Mouse (Mus musculus): Measurements from ENCODE around the gene Fnip2. TPM values are rescaled to one million over a fixed set of nuclear protein-coding genes. Genes with fewer than 3 reads are reported as not detected.

Gene Fnip2
- polyA plus RNA-seq, 1 experiment from 2014 or later: 4.7 TPM

GRCm38 (mm10) chr3:79433593-79433992 is 134.0 kb downstream of the Fnip2 start:
- Histone ChIP-seq H3K36me3 (no peaks in the 10 kb centered on the region), H3K9me3 (no peaks in the 10 kb centered on the region), H3K27me3 (no peaks in the 10 kb centered on the region), H3K9ac (no peak overlapping the region), H3K4me1 (no peaks in the 10 kb centered on the region), H3K4me2 (no peak overlapping the region), H3K4me3 (no peak overlapping the region), H3K27ac (no peak overlapping the region)
- no peak for ATAC-seq (ENCODE audit: insufficient number of reproducible peaks, insufficient read depth, low FRiP score, low TSS enrichment, low read depth)

GRCm38 (mm10) chr3:79425441-79425840 is 142.2 kb downstream of the Fnip2 start:
- Histone ChIP-seq H3K4me1 (no peaks in the 10 kb centered on the region), H3K9ac (no peak overlapping the region), H3K4me3 (no peak overlapping the region), H3K27ac (no peak overlapping the region), H3K27me3 (no peaks in the 10 kb centered on the region), H3K9me3 (no peaks in the 10 kb centered on the region), H3K4me2 (no peak overlapping the region), H3K36me3 (no peaks in the 10 kb centered on the region)
- WGBS: 75% methylated on average over 1 of the region's 1 CpGs
- ATAC-seq (ENCODE audit: insufficient number of reproducible peaks, insufficient read depth, low FRiP score, low TSS enrichment, low read depth): no peak

- no peak overlapping the region for H3K9ac ChIP-seq
- no peaks in the 10 kb centered on the region for H3K27me3 ChIP-seq
- no peak for ATAC-seq (ENCODE audit: insufficient number of reproducible peaks, insufficient read depth, low FRiP score, low TSS enrichment, low read depth)
- H3K36me3 ChIP-seq: no peaks in the 10 kb centered on the region
- H3K4me3 ChIP-seq: no peak overlapping the region
- peaks cover 7% of the 10 kb centered on the region for H3K4me1 ChIP-seq
- H3K4me2 ChIP-seq: no peak overlapping the region
- WGBS: 87% methylated on average over 14 of the region's 14 CpGs
- no peaks in the 10 kb centered on the region for H3K9me3 ChIP-seq
- H3K27ac ChIP-seq: no peak overlapping the region
Observed at GRCm38 (mm10) chr3:79418921-79419320, 148.7 kb downstream of the Fnip2 start.

- H3K9me3 ChIP-seq: no peaks in the 10 kb centered on the region
- peaks cover 7% of the 10 kb centered on the region for H3K4me1 ChIP-seq
- no peak overlapping the region for H3K9ac ChIP-seq
- H3K36me3 ChIP-seq: no peaks in the 10 kb centered on the region
- WGBS: 24% methylated on average over 4 of the region's 4 CpGs
- ATAC-seq (ENCODE audit: insufficient number of reproducible peaks, insufficient read depth, low FRiP score, low TSS enrichment, low read depth): no peak
- H3K4me2 ChIP-seq: no peak overlapping the region
- no peak overlapping the region for H3K4me3 ChIP-seq
- peak overlapping the region; percentile 40; the same call in 1 of the 2 replicates for H3K27ac ChIP-seq
- H3K27me3 ChIP-seq: no peaks in the 10 kb centered on the region
Observed at GRCm38 (mm10) chr3:79416944-79417680, 150.5 kb downstream of the Fnip2 start.

GRCm38 (mm10) chr3:79415929-79416328 is 151.7 kb downstream of the Fnip2 start:
- no peak for ATAC-seq (ENCODE audit: insufficient number of reproducible peaks, insufficient read depth, low FRiP score, low TSS enrichment, low read depth)
- H3K4me2 ChIP-seq: no peak overlapping the region

GRCm38 (mm10) chr3:79415081-79415480 is 152.5 kb downstream of the Fnip2 start:
- no peak for ATAC-seq (ENCODE audit: insufficient number of reproducible peaks, insufficient read depth, low FRiP score, low TSS enrichment, low read depth)
- Histone ChIP-seq H3K4me3 (no peak overlapping the region), H3K9me3 (no peaks in the 10 kb centered on the region), H3K9ac (no peak overlapping the region), H3K36me3 (no peaks in the 10 kb centered on the region), H3K27ac (no peak overlapping the region), H3K27me3 (no peaks in the 10 kb centered on the region), H3K4me1 (peaks cover 11% of the 10 kb centered on the region), H3K4me2 (no peak overlapping the region)
- 81% methylated on average over 5 of the region's 5 CpGs for WGBS

More at GRCm38 (mm10) chr3:79415929-79416328, 151.7 kb downstream of the Fnip2 start:
- Histone ChIP-seq H3K4me1 (peaks cover 11% of the 10 kb centered on the region), H3K27ac (no peak overlapping the region), H3K9me3 (no peaks in the 10 kb centered on the region), H3K36me3 (no peaks in the 10 kb centered on the region), H3K27me3 (no peaks in the 10 kb centered on the region), H3K4me3 (no peak overlapping the region), H3K9ac (no peak overlapping the region)

GRCm38 (mm10) chr3:79413492-79413891 is 154.1 kb downstream of the Fnip2 start:
- 75% methylated on average over 1 of the region's 1 CpGs for WGBS
- ATAC-seq (ENCODE audit: insufficient number of reproducible peaks, insufficient read depth, low FRiP score, low TSS enrichment, low read depth): no peak
- Histone ChIP-seq H3K4me3 (no peak overlapping the region), H3K36me3 (no peaks in the 10 kb centered on the region), H3K4me1 (peaks cover 11% of the 10 kb centered on the region), H3K9me3 (no peaks in the 10 kb centered on the region), H3K27ac (no peak overlapping the region), H3K27me3 (no peaks in the 10 kb centered on the region), H3K9ac (no peak overlapping the region), H3K4me2 (no peak overlapping the region)

- Histone ChIP-seq H3K36me3 (no peaks in the 10 kb centered on the region), H3K4me1 (0 out of 2 replicates have a peak, but pooled peaks cover 4% of the 10 kb centered on the region), H3K9ac (no peak overlapping the region), H3K9me3 (no peaks in the 10 kb centered on the region), H3K27me3 (no peaks in the 10 kb centered on the region), H3K27ac (no peak overlapping the region), H3K4me2 (no peak overlapping the region), H3K4me3 (no peak overlapping the region)
- 18% methylated on average over 2 of the region's 2 CpGs for WGBS
- no peak for ATAC-seq (ENCODE audit: insufficient number of reproducible peaks, insufficient read depth, low FRiP score, low TSS enrichment, low read depth)
Observed at GRCm38 (mm10) chr3:79411666-79412065, 155.9 kb downstream of the Fnip2 start.

GRCm38 (mm10) chr3:79410629-79410995 is 157.0 kb downstream of the Fnip2 start:
- no peak overlapping the region for H3K9ac ChIP-seq
- H3K36me3 ChIP-seq: no peaks in the 10 kb centered on the region
- H3K4me2 ChIP-seq: no peak overlapping the region
- 20% methylated on average over 5 of the region's 5 CpGs for WGBS
- no peak for ATAC-seq (ENCODE audit: insufficient number of reproducible peaks, insufficient read depth, low FRiP score, low TSS enrichment, low read depth)
- H3K27me3 ChIP-seq: no peaks in the 10 kb centered on the region
- no peaks in the 10 kb centered on the region for H3K9me3 ChIP-seq
- no peak overlapping the region for H3K4me3 ChIP-seq
- H3K4me1 ChIP-seq: 0 out of 2 replicates have a peak, but pooled peaks cover 4% of the 10 kb centered on the region
- H3K27ac ChIP-seq: no peak overlapping the region

GRCm38 (mm10) chr3:79409927-79410628 is 157.5 kb downstream of the Fnip2 start:
- Histone ChIP-seq H3K4me2 (no peak overlapping the region), H3K4me3 (no peak overlapping the region), H3K27ac (no peak overlapping the region), H3K9me3 (no peaks in the 10 kb centered on the region), H3K9ac (no peak overlapping the region), H3K4me1 (0 out of 2 replicates have a peak, but pooled peaks cover 4% of the 10 kb centered on the region), H3K27me3 (no peaks in the 10 kb centered on the region), H3K36me3 (no peaks in the 10 kb centered on the region)
- no peak for ATAC-seq (ENCODE audit: insufficient number of reproducible peaks, insufficient read depth, low FRiP score, low TSS enrichment, low read depth)
- WGBS: 20% methylated on average over 10 of the region's 10 CpGs

GRCm38 (mm10) chr3:79408546-79408945 is 159.1 kb downstream of the Fnip2 start:
- WGBS: 25% methylated on average over 4 of the region's 4 CpGs
- H3K36me3 ChIP-seq: no peaks in the 10 kb centered on the region
- no peak overlapping the region for H3K9ac ChIP-seq
- H3K4me1 ChIP-seq: 0 out of 2 replicates have a peak, but pooled peaks cover 4% of the 10 kb centered on the region
- no peak for ATAC-seq (ENCODE audit: insufficient number of reproducible peaks, insufficient read depth, low FRiP score, low TSS enrichment, low read depth)
- no peaks in the 10 kb centered on the region for H3K9me3 ChIP-seq
- no peak overlapping the region for H3K4me2 ChIP-seq
- H3K4me3 ChIP-seq: no peak overlapping the region
- H3K27me3 ChIP-seq: no peaks in the 10 kb centered on the region
- no peak overlapping the region for H3K27ac ChIP-seq

Data from embryonic facial prominence, embryonic 13.5 days (tissue).